In the genomic region with DNA sequence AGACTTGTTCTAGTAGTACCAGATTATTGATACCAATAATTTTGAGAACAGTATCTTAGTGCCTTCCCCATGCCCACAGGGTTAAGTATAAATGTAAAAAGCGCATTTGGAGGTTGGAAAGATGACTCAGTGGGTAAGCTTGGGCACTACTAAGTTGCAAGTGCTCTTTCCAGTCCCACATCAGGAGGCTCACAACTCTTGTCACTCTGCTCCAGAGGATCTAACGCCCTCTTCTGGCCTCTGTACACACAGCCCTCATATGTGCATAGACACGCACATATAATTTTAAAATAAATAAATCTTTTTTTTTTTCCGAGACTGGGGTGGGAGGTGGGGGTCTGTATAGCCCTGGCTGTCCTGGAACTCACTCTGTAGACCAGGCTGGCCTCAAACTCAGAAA, we compare ENCODE assay signal across 19 mouse cellular contexts.
DNase-seq lines count a peak whose midpoint lies in the region; ATAC-seq and TF ChIP-seq lines count a peak whose summit lies in the region.
"Had no signal": no experiment of that assay in that cellular context is flagged by ENCODE, and none has a peak within 500 bp of the region (broad histone marks: within the 10 kb centered on the region; RNA-seq: fewer than 3 reads in every experiment).

No protein-coding gene starts in this region.

- no peak overlapping the region for H3K27ac ChIP-seq in hindbrain, embryonic 15.5 days (replicated peaks)
- no peak overlapping the region for H3K27ac ChIP-seq in hindbrain, embryonic 10.5 days
- no peak overlapping the region for H3K27ac ChIP-seq in midbrain, embryonic 15.5 days
- no peak overlapping the region for H3K27ac ChIP-seq in midbrain, embryonic 10.5 days (replicated peaks)
- no peak overlapping the region for H3K27ac ChIP-seq in MEL (ENCODE audit: control insufficient read depth, low read depth, low read length)

- peaks cover 57% of the 10 kb centered on the region for H3K4me1 ChIP-seq in hindbrain, embryonic 15.5 days (replicated peaks)
- H3K4me1 ChIP-seq in hindbrain, embryonic 10.5 days (replicated peaks) = peaks cover 44% of the 10 kb centered on the region
- peaks cover 53% of the 10 kb centered on the region for H3K4me1 ChIP-seq in midbrain, embryonic 15.5 days
- peaks cover 47% of the 10 kb centered on the region for H3K4me1 ChIP-seq in midbrain, embryonic 10.5 days
- peaks cover 4 to 24% of the 10 kb centered on the region in 2 experiments; a peak in 3 of 4 replicates for H3K4me1 ChIP-seq in MEL (ENCODE audit: control insufficient read depth in 1 of 2, insufficient read depth in 2 of 2, low read length in 2 of 2)

- no peak overlapping the region for H3K9ac ChIP-seq in hindbrain, embryonic 15.5 days
- no peak overlapping the region for H3K9ac ChIP-seq in midbrain, embryonic 15.5 days
- no peak overlapping the region for H3K9ac ChIP-seq in MEL (ENCODE audit: control insufficient read depth, low read depth, low read length, poor library complexity, severe bottlenecking)
- H3K9ac ChIP-seq: heart, embryonic 12.5 days had no signal

- no peaks in the 10 kb centered on the region for H3K9me3 ChIP-seq in hindbrain, embryonic 15.5 days
- H3K9me3 ChIP-seq in hindbrain, embryonic 10.5 days = no peaks in the 10 kb centered on the region
- no peaks in the 10 kb centered on the region for H3K9me3 ChIP-seq in midbrain, embryonic 15.5 days
- H3K9me3 ChIP-seq in midbrain, embryonic 10.5 days (replicated peaks) = no peaks in the 10 kb centered on the region
- H3K9me3 ChIP-seq in MEL (replicated peaks; ENCODE audit: insufficient read depth, low read length) = no peaks in the 10 kb centered on the region
- H3K9me3 ChIP-seq: heart, embryonic 12.5 days had no signal

- no peak for DNase-seq in hindbrain, embryonic 10.5 days (ENCODE audit: low spot score)
- DNase-seq in midbrain, embryonic 10.5 days (ENCODE audit: low spot score) = no peak
- DNase-seq in MEL (ENCODE audit: low read depth, low spot score) = peak; percentile 46
- peak; percentile 18 for DNase-seq in splenic B cell, adult 2 months (ENCODE audit: low read depth, low spot score)
- no peak for DNase-seq in adrenal gland, postnatal 36 days
- DNase-seq: adrenal gland, postnatal 25 days; cerebellum, postnatal 10 days; gastrocnemius, postnatal 14 days; heart, postnatal 36 days; kidney, adult 2 months; kidney, postnatal 4 days; layer of hippocampus, postnatal 36 days; lung, postnatal 14 days; thymus, adult 2 months had no signal

- TF ChIP-seq CTCF in MEL (IDR thresholded peaks at IDR 0.05 in 2 of 3, conservative IDR thresholded peaks at IDR 0.05 in 1 of 3; ENCODE audit: control insufficient read depth in 1 of 3, insufficient read depth in 1 of 3, low read depth in 2 of 3, low read length in 3 of 3, poor library complexity in 1 of 3, severe bottlenecking in 1 of 3) = peak; percentile 7 to 22 (median 18); a peak in 3 of 6 replicates

- H3K79me2 ChIP-seq in MEL (ENCODE audit: control insufficient read depth, insufficient read depth, low read length, poor library complexity) = peaks cover 24% of the 10 kb centered on the region

- TF ChIP-seq RAD21 in MEL (IDR thresholded peaks at IDR 0.05; ENCODE audit: low read depth, low read length) = no peak

- H3K36me3 ChIP-seq in hindbrain, embryonic 15.5 days = no peaks in the 10 kb centered on the region
- H3K36me3 ChIP-seq in hindbrain, embryonic 10.5 days = peaks cover 23% of the 10 kb centered on the region
- H3K36me3 ChIP-seq in midbrain, embryonic 15.5 days (replicated peaks) = no peaks in the 10 kb centered on the region
- H3K36me3 ChIP-seq in midbrain, embryonic 10.5 days = peaks cover 26% of the 10 kb centered on the region
- H3K36me3 ChIP-seq in MEL (ENCODE audit: control insufficient read depth in 1 of 2, insufficient read depth in 2 of 2, low read length in 2 of 2) = peaks cover 2 to 28% of the 10 kb centered on the region in 2 experiments; a peak in 3 of 4 replicates
- no peaks in the 10 kb centered on the region for H3K36me3 ChIP-seq in splenic B cell, adult 2 months (ENCODE audit: control insufficient read depth, insufficient read depth, low read length, poor library complexity, severe bottlenecking)

- peak overlapping the region; percentile 71 for H3K4me2 ChIP-seq in hindbrain, embryonic 15.5 days
- H3K4me2 ChIP-seq in midbrain, embryonic 15.5 days = peak overlapping the region; percentile 82; the same call in 1 of the 2 replicates
- H3K4me2 ChIP-seq: heart, embryonic 12.5 days; midbrain, embryonic 11.5 days had no signal

- TF ChIP-seq EP300 in MEL (IDR thresholded peaks at IDR 0.05; ENCODE audit: low read depth in 1 of 2, low read length in 2 of 2) = no peak

- no peak for ATAC-seq in hindbrain, embryonic 15.5 days (ENCODE audit: low FRiP score, low read depth)
- no peak for ATAC-seq in midbrain, embryonic 15.5 days (replicated peaks)

- no peak for TF ChIP-seq POLR2A in MEL (IDR thresholded peaks at IDR 0.05; ENCODE audit: control insufficient read depth in 1 of 2, insufficient read depth in 1 of 2, low read depth in 1 of 2, low read length in 2 of 2, poor library complexity in 1 of 2)

- no peak overlapping the region for H3K4me3 ChIP-seq in hindbrain, embryonic 15.5 days
- H3K4me3 ChIP-seq in hindbrain, embryonic 10.5 days = no peak overlapping the region
- H3K4me3 ChIP-seq in midbrain, embryonic 15.5 days = no peak overlapping the region
- no peak overlapping the region for H3K4me3 ChIP-seq in midbrain, embryonic 10.5 days
- H3K4me3 ChIP-seq in MEL (ENCODE audit: control insufficient read depth in 1 of 2, insufficient read depth in 1 of 2, low read depth in 2 of 2, low read length in 2 of 2) = no peak overlapping the region
- H3K4me3 ChIP-seq: erythroblast, embryonic 14.5 days; heart, embryonic 12.5 days had no signal

- no peaks in the 10 kb centered on the region for H3K27me3 ChIP-seq in hindbrain, embryonic 15.5 days
- no peaks in the 10 kb centered on the region for H3K27me3 ChIP-seq in hindbrain, embryonic 10.5 days (ENCODE audit: insufficient read depth, poor library complexity, severe bottlenecking)
- no peaks in the 10 kb centered on the region for H3K27me3 ChIP-seq in midbrain, embryonic 15.5 days (replicated peaks)
- H3K27me3 ChIP-seq in midbrain, embryonic 10.5 days (ENCODE audit: low read depth, poor library complexity, severe bottlenecking) = no peaks in the 10 kb centered on the region
- H3K27me3 ChIP-seq in MEL (ENCODE audit: control insufficient read depth in 1 of 2, insufficient read depth in 2 of 2, low read length in 2 of 2) = no peaks in the 10 kb centered on the region
- H3K27me3 ChIP-seq in splenic B cell, adult 2 months (ENCODE audit: control insufficient read depth, insufficient read depth, low read length, poor library complexity, severe bottlenecking) = no peaks in the 10 kb centered on the region
- H3K27me3 ChIP-seq: heart, embryonic 12.5 days had no signal

- WGBS in hindbrain, embryonic 15.5 days = 87% methylated on average over 4 of the region's 4 CpGs
- WGBS in hindbrain, embryonic 10.5 days = 90% methylated on average over 4 of the region's 4 CpGs
- WGBS in midbrain, embryonic 15.5 days = 93% methylated on average over 4 of the region's 4 CpGs
- 89% methylated on average over 4 of the region's 4 CpGs for WGBS in midbrain, embryonic 10.5 days

TF ChIP-seq in MEL, 35 proteins besides CTCF, POLR2A, EP300 and RAD21:
- TF ChIP-seq NRF1 (IDR thresholded peaks at IDR 0.05; ENCODE audit: insufficient read depth, low read depth, low read length, poor library complexity, severe bottlenecking) = no peak
- TF ChIP-seq E2F4 (IDR thresholded peaks at IDR 0.05; ENCODE audit: borderline replicate concordance, low read depth, low read length) = no peak
- no peak for TF ChIP-seq MYC (IDR thresholded peaks at IDR 0.05; ENCODE audit: low read depth, low read length)
- no peak for TF ChIP-seq SIN3A (IDR thresholded peaks at IDR 0.05; ENCODE audit: low read length)
- TF ChIP-seq NELFE (IDR thresholded peaks at IDR 0.05; ENCODE audit: low read depth, low read length) = no peak

Comparison
In these comparisons a context has a peak if more than half of its experiments do, and no peak if none do; other contexts are left out.
1. DNase-seq: peak in MEL (single experiment) and splenic B cell, adult 2 months (single experiment); none in hindbrain, embryonic 10.5 days (single experiment), midbrain, embryonic 10.5 days (single experiment) and adrenal gland, postnatal 36 days (0 of 2).